Mouse (Mus musculus) kidney, adult 11 months (tissue): ENCODE measurements around the gene Ilkap.

Source experiments
- DNase-seq: peaks from one replicate; pipeline ENCODE4 v3.0.0; 2022

Gene Ilkap

GRCm38 (mm10) chr1:91413898-91414594, 15.4 kb upstream of the Ilkap start, which contains the start of gene Hes6:
TSS of gene Hes6 (minus strand) at chr1:91414038.
- peak; percentile 63 for DNase-seq

DNA sequence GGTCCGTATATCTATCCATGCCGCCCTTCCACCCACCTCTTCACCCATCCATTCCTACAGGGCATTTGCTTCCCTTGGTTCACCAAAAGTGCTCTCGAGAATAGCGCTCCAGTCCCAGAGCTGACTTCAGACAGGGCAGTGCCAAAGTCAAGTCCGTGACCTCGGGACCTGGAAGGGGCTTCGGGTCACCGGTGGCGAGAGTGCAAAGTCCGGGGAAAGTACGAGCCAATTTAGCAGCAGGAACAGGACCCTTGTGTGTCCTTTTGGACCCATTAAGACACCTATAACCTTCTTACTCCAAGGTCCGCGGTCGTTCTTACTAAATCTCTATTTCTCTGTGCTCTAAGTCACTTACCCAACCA, 14.9 kb upstream of the Ilkap start:
- DNase-seq = peak; percentile 88

DNA sequence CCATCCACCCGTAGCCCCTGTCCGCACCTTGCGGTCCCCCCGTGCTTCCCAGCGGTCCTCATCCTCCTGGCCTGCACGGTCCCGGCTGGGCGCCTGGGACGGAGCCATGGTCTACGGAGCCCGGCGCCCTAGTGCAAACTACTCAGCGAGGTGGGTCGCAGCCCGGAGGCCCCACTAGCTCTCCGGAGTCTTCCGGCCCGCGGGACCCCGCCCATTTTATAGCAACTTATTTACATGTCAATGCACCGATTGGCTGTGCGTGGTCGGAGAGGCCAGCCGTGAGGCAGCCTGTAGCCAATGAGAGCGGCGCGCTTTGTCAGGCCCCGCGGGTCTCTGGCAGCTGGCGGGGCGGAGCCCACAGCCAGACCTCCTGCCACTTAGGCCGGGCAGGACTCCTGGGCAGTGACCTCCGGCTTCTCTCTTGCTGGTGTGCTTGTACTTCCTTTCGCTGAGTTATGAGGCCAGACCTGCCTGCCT, 14.5 kb upstream of the Ilkap start:
- DNase-seq = peak; percentile 98

GRCm38 (mm10) chr1:91412286-91413029, 13.8 kb upstream of the Ilkap start:
- peak; percentile 66 for DNase-seq

DNA sequence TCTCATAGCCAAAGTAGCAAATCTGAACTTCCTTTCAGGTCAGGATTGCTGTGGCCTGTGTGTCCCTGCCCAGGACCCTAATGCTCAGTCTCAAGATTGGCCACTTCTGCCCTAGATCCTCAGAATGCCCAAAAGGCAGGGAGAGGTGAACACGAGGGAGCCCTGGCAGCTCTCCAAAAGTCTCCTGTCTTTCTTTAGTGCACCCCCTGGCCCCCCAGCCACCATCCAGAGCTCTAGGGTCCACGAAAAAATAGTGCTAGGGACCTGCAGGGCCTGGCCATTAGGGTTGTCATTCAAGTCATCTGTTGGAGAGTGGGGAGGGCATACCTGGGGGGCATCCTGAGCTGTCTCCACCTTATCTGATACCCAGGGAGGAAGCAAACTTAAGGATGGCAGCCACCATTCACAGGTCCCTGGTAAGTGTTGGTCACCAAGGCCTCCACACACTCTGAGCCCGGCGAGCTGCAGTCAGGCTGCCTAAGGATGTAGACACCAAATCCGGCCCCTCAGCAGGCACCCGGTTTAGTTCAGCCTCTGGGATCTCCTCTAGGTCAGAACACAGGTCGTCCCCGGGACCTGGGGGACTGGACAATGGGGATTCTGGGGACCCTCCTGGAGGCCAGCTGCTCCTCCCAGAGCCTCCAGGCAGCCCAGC, 13.1 kb upstream of the Ilkap start:
- DNase-seq = no peak

GRCm38 (mm10) chr1:91407819-91408218, 9.2 kb upstream of the Ilkap start:
- no peak for DNase-seq

- DNase-seq = no peak
These were observed 7.0 kb upstream of the Ilkap start for GRCm38 (mm10) chr1:91405406-91406169.

GRCm38 (mm10) chr1:91404976-91405375, 6.4 kb upstream of the Ilkap start:
- no peak for DNase-seq

- DNase-seq = no peak
These were observed 722 bp downstream of the Ilkap start for GRCm38 (mm10) chr1:91397927-91398259.

- no peak for DNase-seq
These were observed 8.2 kb downstream of the Ilkap start for GRCm38 (mm10) chr1:91390369-91390768.

DNA sequence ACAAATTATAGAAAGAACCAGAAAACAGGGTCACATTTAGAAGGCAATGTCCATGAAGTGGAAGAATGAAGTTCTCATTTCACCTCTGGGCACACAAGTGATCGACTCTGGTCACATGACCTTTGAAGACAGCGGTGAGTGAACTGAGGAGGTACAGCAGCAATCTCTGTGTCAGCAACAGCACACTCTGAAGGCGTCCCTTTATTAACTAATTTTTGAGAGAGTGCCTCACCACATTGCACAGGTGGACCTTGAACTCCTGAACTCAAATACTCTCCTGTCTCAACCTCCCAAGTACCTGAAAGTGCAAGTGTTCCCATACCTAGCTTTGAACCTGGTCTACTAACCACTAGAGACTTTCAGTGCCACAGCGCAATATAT, 17.5 kb downstream of the Ilkap start:
- DNase-seq = peak; percentile 21

- peak; percentile 64 for DNase-seq
These were observed 18.0 kb downstream of the Ilkap start for GRCm38 (mm10) chr1:91380453-91381090.

DNA sequence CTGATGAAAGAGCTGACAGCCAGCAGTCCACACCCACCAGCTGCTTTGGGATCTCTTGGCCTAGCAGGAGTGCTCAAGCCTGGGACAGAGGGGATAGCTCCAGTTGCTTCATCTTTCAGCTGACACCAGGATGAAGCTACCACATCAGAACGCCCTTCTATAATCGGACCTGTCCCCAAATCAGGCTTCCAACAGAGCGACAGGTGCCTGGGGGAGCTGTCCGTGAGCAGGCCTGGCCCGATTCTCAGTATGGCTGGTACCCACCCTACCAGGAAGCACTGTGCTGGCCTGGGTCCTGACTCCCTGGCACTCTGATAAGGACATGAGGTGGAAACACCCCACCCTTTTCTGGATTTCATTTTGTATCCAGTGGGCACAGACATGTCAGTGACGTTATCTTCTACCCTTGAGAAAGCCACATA, 25.2 kb downstream of the Ilkap start:
- no peak for DNase-seq

DNA sequence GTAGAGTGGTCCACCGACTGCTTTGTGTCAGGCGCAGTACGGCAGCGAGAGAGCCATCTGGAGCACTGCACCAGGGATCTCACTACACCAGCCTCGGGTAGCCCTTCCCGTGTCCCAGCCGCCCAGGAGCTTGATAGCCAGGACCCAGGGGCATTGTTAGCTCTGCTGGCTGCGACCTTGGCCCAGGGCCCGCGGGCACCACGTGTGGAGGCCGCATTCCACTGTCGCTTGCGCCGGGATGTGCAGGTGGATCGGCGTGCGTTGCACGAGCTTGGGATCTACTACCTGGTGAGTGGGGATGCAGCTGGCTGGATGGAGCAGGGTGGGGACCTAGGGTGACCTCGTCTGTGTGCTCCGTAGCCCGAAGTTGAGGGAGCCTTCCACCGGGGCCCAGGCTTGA, 28.6 kb downstream of the Ilkap start:
- DNase-seq = no peak

DNA sequence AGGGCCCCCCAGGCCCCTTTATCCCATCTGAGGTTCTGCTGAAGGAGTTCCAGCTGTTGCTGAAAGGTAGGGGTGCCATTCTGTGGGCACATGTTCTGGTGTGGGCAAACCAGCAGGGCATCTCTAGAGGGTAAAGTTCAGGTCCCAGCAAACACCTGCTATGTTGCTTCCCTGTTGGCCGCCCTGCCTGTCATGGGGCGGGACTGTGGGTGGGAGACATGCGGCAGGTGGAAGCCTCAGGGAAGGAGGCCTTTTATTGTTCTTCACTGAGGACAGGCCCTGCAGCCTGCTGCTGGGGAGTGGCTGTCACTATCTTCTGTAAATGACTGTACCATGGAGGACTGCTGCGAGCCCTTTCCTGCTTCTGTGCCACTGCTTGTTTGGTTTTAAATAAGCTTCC, 29.2 kb downstream of the Ilkap start:
- DNase-seq = no peak

- DNase-seq = no peak
These were observed 31.3 kb downstream of the Ilkap start for GRCm38 (mm10) chr1:91367295-91367694.

DNA sequence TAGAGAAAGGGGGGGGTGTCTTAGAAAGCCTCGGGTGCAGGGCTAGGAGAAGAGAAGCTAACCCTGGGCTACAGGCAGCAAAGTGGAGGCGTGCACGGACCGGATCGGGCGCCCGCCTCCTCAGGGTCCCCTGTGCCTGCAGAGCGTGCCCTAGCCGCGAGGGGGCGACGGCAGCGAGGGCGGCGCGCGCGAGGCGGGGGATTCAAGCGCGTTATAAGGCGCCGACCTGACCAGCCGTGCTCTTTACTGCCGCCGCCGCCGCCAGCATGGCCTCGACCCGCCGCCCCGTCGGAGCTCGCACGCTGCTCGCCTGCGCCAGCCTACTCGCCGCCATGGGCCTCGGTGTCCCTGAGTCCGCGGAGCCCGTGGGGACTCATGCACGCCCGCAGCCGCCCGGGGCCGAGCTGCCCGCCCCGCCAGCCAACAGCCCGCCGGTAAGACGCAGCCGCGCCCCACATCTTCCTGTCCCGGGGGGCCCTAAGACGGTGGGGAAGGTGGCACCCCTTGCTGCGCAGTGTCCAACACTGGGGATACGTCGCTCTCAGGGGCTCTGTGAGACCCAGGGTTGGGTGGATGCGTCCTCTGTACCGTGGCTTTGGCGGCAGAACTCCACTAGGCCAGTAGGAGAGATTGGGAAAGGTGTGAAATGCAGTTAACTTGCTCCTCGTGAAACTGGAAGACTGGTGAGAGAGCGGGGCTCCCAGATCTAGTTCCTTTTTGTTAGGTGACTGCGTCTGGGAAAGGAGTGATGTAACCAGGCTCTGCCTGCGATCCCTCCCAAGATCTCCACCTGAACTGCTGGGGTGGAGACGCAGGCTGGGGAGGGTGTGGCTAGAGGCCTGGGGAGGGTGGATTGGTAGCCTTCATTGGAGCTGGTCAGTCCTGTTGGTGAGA, 32.2 kb downstream of the Ilkap start, which contains the start of gene Erfe:
TSS of gene Erfe (plus strand) at position 216 of the 894 bp plus-strand sequence.
- peak; percentile 49 for DNase-seq

GRCm38 (mm10) chr1:91365816-91366214, 32.8 kb downstream of the Ilkap start:
- DNase-seq = no peak

DNA sequence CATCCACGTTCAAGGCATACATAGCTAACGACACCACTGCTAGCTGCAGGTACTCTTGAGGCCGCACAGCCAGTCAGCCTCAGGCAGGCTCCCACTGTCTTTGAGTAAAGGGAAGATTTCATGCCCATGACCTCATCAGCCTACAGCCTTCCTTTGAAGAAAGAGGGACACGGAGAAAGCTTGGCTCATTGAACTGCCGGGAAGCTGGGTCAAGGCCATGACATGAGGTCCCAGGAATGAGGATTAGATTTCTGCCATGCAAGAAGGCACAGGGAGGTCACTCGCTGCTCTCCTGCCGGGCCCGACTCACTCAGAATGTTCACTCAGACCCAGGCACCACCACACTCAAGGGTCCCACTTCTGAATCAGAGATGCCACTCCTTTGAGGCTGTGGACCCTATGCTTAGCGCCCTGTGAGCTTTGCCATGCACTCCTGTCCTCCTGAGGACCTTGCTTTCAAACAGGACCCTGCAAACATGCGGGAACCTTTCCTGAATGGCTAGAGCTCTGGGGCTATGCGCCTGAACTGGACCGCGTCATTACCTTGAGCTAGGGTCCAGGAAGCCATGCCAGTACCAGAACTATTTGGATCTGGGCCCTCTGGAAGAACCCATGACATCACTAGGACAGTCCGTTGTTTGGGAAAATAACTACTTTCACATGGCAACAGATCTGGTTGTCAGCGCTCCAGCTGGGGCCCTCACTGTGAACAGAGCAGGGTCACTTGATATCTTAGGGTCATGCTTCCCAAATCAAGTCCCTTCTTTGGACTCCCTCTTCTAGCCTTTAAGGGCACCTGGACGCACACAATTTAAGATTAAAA, 33.6 kb downstream of the Ilkap start:
- DNase-seq = no peak

- no peak for DNase-seq
These were observed 36.5 kb downstream of the Ilkap start for GRCm38 (mm10) chr1:91362113-91362512.

DNA sequence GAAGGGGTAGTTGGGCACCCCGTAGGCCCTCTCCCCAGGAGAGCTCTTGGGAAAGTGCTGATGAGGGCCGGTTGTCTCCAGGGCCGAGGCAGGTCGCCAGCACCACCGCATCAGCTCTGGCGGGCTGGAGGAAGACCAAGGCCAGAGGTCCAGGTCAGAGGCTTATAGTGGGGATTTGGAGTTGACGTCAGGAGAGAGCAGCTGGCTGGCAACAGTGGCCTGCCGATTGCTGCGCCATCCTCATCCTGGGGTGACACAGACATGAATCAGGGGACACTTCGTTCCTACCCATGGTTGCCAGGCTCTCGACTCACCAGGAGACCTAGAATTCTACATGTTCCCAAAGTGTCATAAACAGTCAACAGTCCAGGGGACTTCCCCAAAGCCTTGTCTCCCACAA, 42.5 kb downstream of the Ilkap start:
- DNase-seq = no peak
